ENCODE assay signal across 10 mouse cellular contexts in the genomic region with DNA sequence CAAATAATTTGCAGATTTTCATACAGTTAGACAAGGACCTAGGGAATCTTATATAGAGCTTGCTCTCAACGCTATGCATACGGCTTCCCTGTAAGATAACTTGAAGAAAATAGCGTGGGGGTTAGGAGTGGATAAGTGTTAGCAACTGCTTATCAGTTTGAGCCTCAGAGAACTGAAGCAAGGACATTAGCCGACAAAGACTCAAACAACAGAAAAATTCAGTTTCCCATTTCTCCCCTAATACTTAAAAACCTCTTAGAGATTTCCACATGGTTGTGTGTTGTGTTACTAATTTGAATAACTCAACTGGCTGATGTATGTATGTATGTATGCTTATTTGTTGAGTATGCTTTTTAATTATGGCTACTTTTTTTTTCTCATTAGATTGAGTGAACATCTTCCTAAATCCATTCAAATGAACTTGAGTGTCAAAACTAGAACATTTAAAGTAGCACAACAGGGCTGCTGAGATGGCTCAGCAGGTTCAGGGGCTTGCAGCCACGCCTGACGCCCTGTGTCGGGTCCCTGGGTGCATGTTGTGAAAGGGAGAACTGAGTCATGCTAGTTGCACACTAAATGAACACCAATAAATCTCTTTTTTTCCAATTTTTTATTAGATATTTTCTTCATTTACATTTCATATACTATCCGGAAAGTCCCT. TPM values are rescaled to one million over a fixed set of nuclear protein-coding genes. Genes with fewer than 3 reads are reported as not detected.
DNase-seq lines count a peak whose midpoint lies in the region; ATAC-seq and TF ChIP-seq lines count a peak whose summit lies in the region.
"Had no signal": no experiment of that assay in that cellular context is flagged by ENCODE, and none has a peak within 500 bp of the region (broad histone marks: within the 10 kb centered on the region; RNA-seq: fewer than 3 reads in every experiment).

No protein-coding gene starts in this region.

- H3K4me1 ChIP-seq in erythroblast, embryonic 14.5 days (ENCODE audit: control insufficient read depth), result peaks cover 63% of the 10 kb centered on the region
- H3K4me1 ChIP-seq in limb, embryonic 12.5 days (replicated peaks), result peaks cover 24% of the 10 kb centered on the region
- peaks cover 33% of the 10 kb centered on the region for H3K4me1 ChIP-seq in neural tube, embryonic 15.5 days

- no peaks in the 10 kb centered on the region for H3K27me3 ChIP-seq in erythroblast, embryonic 14.5 days (ENCODE audit: control insufficient read depth)
- no peaks in the 10 kb centered on the region for H3K27me3 ChIP-seq in limb, embryonic 12.5 days
- no peaks in the 10 kb centered on the region for H3K27me3 ChIP-seq in neural tube, embryonic 15.5 days (replicated peaks)

- TF ChIP-seq CTCF in layer of hippocampus, adult 2 months (conservative IDR thresholded peaks at IDR 0.05), result no peak

- no peaks in the 10 kb centered on the region for H3K9me3 ChIP-seq in erythroblast, embryonic 14.5 days (ENCODE audit: control insufficient read depth, low read length)
- H3K9me3 ChIP-seq in limb, embryonic 12.5 days, result no peaks in the 10 kb centered on the region
- no peaks in the 10 kb centered on the region for H3K9me3 ChIP-seq in neural tube, embryonic 15.5 days (replicated peaks)

- WGBS in limb, embryonic 12.5 days, result 91% methylated on average over 8 of the region's 8 CpGs
- WGBS in neural tube, embryonic 15.5 days, result 93% methylated on average over 8 of the region's 8 CpGs

- H3K4me3 ChIP-seq in layer of hippocampus, adult 2 months, result peak overlapping the region; percentile 97
- peak overlapping the region; percentile 99 for H3K4me3 ChIP-seq in erythroblast, embryonic 14.5 days (replicated peaks)
- peak overlapping the region; percentile 73 for H3K4me3 ChIP-seq in limb, embryonic 12.5 days (replicated peaks)
- no peak overlapping the region for H3K4me3 ChIP-seq in neural tube, embryonic 15.5 days (replicated peaks)

- H3K27ac ChIP-seq in layer of hippocampus, adult 2 months, result 0 out of 2 replicates have a peak overlapping the region, but pooled peaks have one; percentile 1
- H3K27ac ChIP-seq in limb, embryonic 12.5 days, result no peak overlapping the region
- H3K27ac ChIP-seq in neural tube, embryonic 15.5 days (replicated peaks), result no peak overlapping the region

- peaks cover 41% of the 10 kb centered on the region for H3K36me3 ChIP-seq in erythroblast, embryonic 14.5 days (ENCODE audit: control insufficient read depth)
- H3K36me3 ChIP-seq in limb, embryonic 12.5 days, result peaks cover 10% of the 10 kb centered on the region
- 0 out of 2 replicates have a peak, but pooled peaks cover 6% of the 10 kb centered on the region for H3K36me3 ChIP-seq in neural tube, embryonic 15.5 days

- ATAC-seq in limb, embryonic 12.5 days (ENCODE audit: insufficient number of reproducible peaks, insufficient read depth, low FRiP score, low TSS enrichment, low read depth), result no peak
- no peak for ATAC-seq in neural tube, embryonic 15.5 days (ENCODE audit: low FRiP score)
- ATAC-seq: Patski had no signal

- peak overlapping the region; percentile 77 for H3K4me2 ChIP-seq in limb, embryonic 12.5 days
- H3K4me2 ChIP-seq in neural tube, embryonic 15.5 days, result peak overlapping the region; percentile 86

- no peak for DNase-seq in layer of hippocampus, adult 2 months (ENCODE audit: low spot score in 2 of 2)
- DNase-seq in layer of hippocampus, postnatal 10 days (ENCODE audit: low spot score in 2 of 2), result no peak
- DNase-seq in layer of hippocampus, adult 9-10 months (ENCODE audit: low spot score), result no peak
- no peak for DNase-seq in left cerebral cortex, adult 9 months (ENCODE audit: low spot score in 2 of 2)
- DNase-seq in adipocyte (ENCODE audit: low spot score), result no peak
- DNase-seq: layer of hippocampus, adult 9-11 months had no signal

- H3K9ac ChIP-seq in limb, embryonic 12.5 days (replicated peaks), result no peak overlapping the region
- H3K9ac ChIP-seq in neural tube, embryonic 15.5 days (replicated peaks), result 0 out of 2 replicates have a peak overlapping the region, but pooled peaks have one; percentile 4

RNA-seq across cellular contexts. Expression of a gene that starts 2.2 kb away (rescaled TPM):
- total RNA-seq in layer of hippocampus, adult 2 months (2021), result 10 to 100 TPM; 58.2 to 64.3 TPM
- total RNA-seq in layer of hippocampus, postnatal 10 days (2021), result 10 to 100 TPM; 51.8 to 56.3 TPM
- 16.3 and 19.3 TPM in 2 replicates for polyA plus RNA-seq in erythroblast, embryonic 14.5 days (2012)
- 89.1 and 92.6 TPM in 2 replicates for polyA plus RNA-seq in limb, embryonic 12.5 days (2016; fragmentation: Nextera tagmentation; extraction: Ambion mirVana)
- polyA plus RNA-seq in neural tube, embryonic 15.5 days (2015; fragmentation: Nextera tagmentation; extraction: Ambion mirVana), result 58.4 and 62.0 TPM in 2 replicates

RNA-seq across cellular contexts. Expression of a gene that starts 21.3 kb away (rescaled TPM):
- total RNA-seq in layer of hippocampus, adult 2 months (2021), result 10 to 100 TPM; 30.6 to 35.4 TPM
- 10 to 100 TPM; 27.0 to 36.9 TPM for total RNA-seq in layer of hippocampus, postnatal 10 days (2021)
- polyA plus RNA-seq in erythroblast, embryonic 14.5 days (2012), result 0.13 and 0.31 TPM in 2 replicates
- 85.9 and 94.0 TPM in 2 replicates for polyA plus RNA-seq in limb, embryonic 12.5 days (2016; fragmentation: Nextera tagmentation; extraction: Ambion mirVana)
- polyA plus RNA-seq in neural tube, embryonic 15.5 days (2015; fragmentation: Nextera tagmentation; extraction: Ambion mirVana), result 49.6 and 63.2 TPM in 2 replicates

Comparison
In these comparisons a context has a peak if more than half of its experiments do, and no peak if none do; other contexts are left out.
1. RNA of a gene that starts 21.3 kb away (polyA plus RNA-seq): 85.9 to 94.0 TPM in limb, embryonic 12.5 days and 49.6 to 63.2 TPM in neural tube, embryonic 15.5 days; 0.13 to 0.31 TPM in erythroblast, embryonic 14.5 days; every median in the first group is over 10 times any median in the second.